Mouse (Mus musculus) kidney, embryonic 16.5 days (tissue): Measurements from ENCODE around the gene Gm21860. TPM values are rescaled to one million over a fixed set of nuclear protein-coding genes. Genes with fewer than 3 reads are reported as not detected.
A peak's percentile ranks its signal among the peaks of the same experiment; 100 is the strongest.
"Not testable (repeated sequence)": the region's sequence is repeated elsewhere in the genome, so short reads cannot be mapped to it uniquely, and the experiment has no call there.

Experiments used
- ATAC-seq: fragments of 200-750 bp; cut with Nextera tagmentation; 2 replicates; pipeline ENCODE4 v1.8.0; 2017; ENCODE audit warnings: moderate TSS enrichment; ENCODE audit not compliant: low FRiP score, low TSS enrichment
- H3K27ac ChIP-seq: fragments of 300-500 bp; sonication (generic); 2 replicates; pipeline ENCODE4 v1.5.1; 2014; ENCODE audit warnings: low read length
- H3K27me3 ChIP-seq: fragments of 300-500 bp; sonication (generic); 2 replicates; pipeline ENCODE4 v1.6.1; 2014; ENCODE audit warnings: low read length, control low read depth, mixed read lengths; ENCODE audit not compliant: insufficient read depth
- H3K36me3 ChIP-seq: fragments of 300-500 bp; sonication (generic); 2 replicates; pipeline ENCODE4 v1.6.1; 2014; ENCODE audit warnings: low read length, control low read depth, mixed read lengths; ENCODE audit not compliant: insufficient read depth
- H3K4me1 ChIP-seq: fragments of 300-500 bp; sonication (generic); 2 replicates; pipeline ENCODE4 v1.6.1; 2014; ENCODE audit warnings: low read length, control low read depth, mixed read lengths; ENCODE audit not compliant: insufficient read depth
- H3K4me2 ChIP-seq: fragments of 300-500 bp; sonication (generic); replicated peaks from 2 replicates; pipeline ENCODE4 v1.6.1; 2014; ENCODE audit warnings: low read depth, low read length
- H3K4me3 ChIP-seq: fragments of 300-500 bp; sonication (generic); 2 replicates; pipeline ENCODE4 v1.5.1; 2014; ENCODE audit warnings: mild to moderate bottlenecking, low read length
- H3K9ac ChIP-seq: fragments of 300-500 bp; sonication (generic); replicated peaks from 2 replicates; pipeline ENCODE4 v1.6.1; 2014; ENCODE audit warnings: low read length
- H3K9me3 ChIP-seq: fragments of 300-500 bp; sonication (generic); 2 replicates; pipeline ENCODE4 v1.6.1; 2016; ENCODE audit warnings: low read length, control low read depth
- WGBS: fragments of 180-500 bp; shearing (Covaris S2); extraction: QIAGEN DNeasy Blood & Tissue Kit; methylation state at CpG from one replicate; pipeline ENCODE4 v1.1.7; 2014; 5-methylcytosine and 5-hydroxymethylcytosine counted together
- polyA plus RNA-seq: library from polyadenylated mRNA; unstranded; fragments of >200 nt; fragmentation: Nextera tagmentation; extraction: Ambion mirVana; gene quantifications from 2 replicates; pipeline ENCODE4 v1.2.1, GENCODE M21; 2015

Gene Gm21860
- polyA plus RNA-seq, result not detected in 2 replicates

- not testable (repeated sequence) for H3K27me3 ChIP-seq, H3K4me3 ChIP-seq, H3K4me2 ChIP-seq, ATAC-seq, H3K36me3 ChIP-seq, H3K4me1 ChIP-seq, H3K9ac ChIP-seq, H3K9me3 ChIP-seq, H3K27ac ChIP-seq
- no CpG with 5 or more reads among the region's 8 CpGs for WGBS
These were observed at the start of gene Gm21860 for GRCm38 (mm10) chrY:90754721-90755120. Gene Gm21860, minus strand, starts transcription at chrY:90754821.

- H3K4me1 ChIP-seq, H3K27ac ChIP-seq, H3K4me2 ChIP-seq, H3K9ac ChIP-seq, H3K27me3 ChIP-seq, H3K4me3 ChIP-seq, H3K36me3 ChIP-seq, ATAC-seq, H3K9me3 ChIP-seq: not testable (repeated sequence)
- no CpG with 5 or more reads among the region's 48 CpGs for WGBS
These were observed 29.8 kb upstream of the Gm21860 start, which contains the start of gene Gm47283 for GRCm38 (mm10) chrY:90784438-90784837. Gene Gm47283, plus strand, starts transcription at chrY:90784738.

- not testable (repeated sequence) for H3K27me3 ChIP-seq, ATAC-seq, H3K9ac ChIP-seq, H3K4me3 ChIP-seq, H3K27ac ChIP-seq, H3K4me2 ChIP-seq, H3K4me1 ChIP-seq
- 94% methylated on average over 5 of the region's 5 CpGs for WGBS
- Histone ChIP-seq H3K9me3 (peaks cover 34% of the 10 kb centered on the region), H3K36me3 (peaks cover 37% of the 10 kb centered on the region)
These were observed 9.4 kb downstream of the Gm21860 start for GRCm38 (mm10) chrY:90745256-90745655.

- peak overlapping the region; percentile 26 for H3K4me3 ChIP-seq
- not testable (repeated sequence) for H3K4me1 ChIP-seq, H3K27me3 ChIP-seq, H3K9ac ChIP-seq
- peak; percentile 92 for ATAC-seq
- peaks cover 42% of the 10 kb centered on the region for H3K9me3 ChIP-seq
- peak overlapping the region; percentile 39 for H3K4me2 ChIP-seq
- H3K36me3 ChIP-seq, result peaks cover 45% of the 10 kb centered on the region
- WGBS, result 54% methylated on average over 51 of the region's 51 CpGs
- H3K27ac ChIP-seq, result peak overlapping the region; percentile 67
These were observed 10.1 kb downstream of the Gm21860 start for GRCm38 (mm10) chrY:90744381-90744981.

GRCm38 (mm10) chrY:90743811-90744220 is 10.8 kb downstream of the Gm21860 start:
- Histone ChIP-seq H3K27me3 (no peaks in the 10 kb centered on the region), H3K27ac (no peak overlapping the region; the same call in 1 of the 2 replicates), H3K4me3 (no peak overlapping the region), H3K4me1 (no peaks in the 10 kb centered on the region), H3K9ac (no peak overlapping the region), H3K36me3 (peaks cover 51% of the 10 kb centered on the region), H3K9me3 (peaks cover 48% of the 10 kb centered on the region), H3K4me2 (no peak overlapping the region)
- no CpG with 5 or more reads among the region's 21 CpGs for WGBS
- ATAC-seq, result no peak

- not testable (repeated sequence) for ATAC-seq, H3K9ac ChIP-seq, H3K27ac ChIP-seq, H3K4me1 ChIP-seq, H3K27me3 ChIP-seq, H3K4me2 ChIP-seq, H3K4me3 ChIP-seq
- Histone ChIP-seq H3K9me3 (peaks cover 52% of the 10 kb centered on the region), H3K36me3 (peaks cover 55% of the 10 kb centered on the region)
- 84% methylated on average over 35 of the region's 46 CpGs for WGBS
These were observed 11.4 kb downstream of the Gm21860 start for GRCm38 (mm10) chrY:90743053-90743810.

- Histone ChIP-seq H3K36me3 (peaks cover 55% of the 10 kb centered on the region), H3K9me3 (peaks cover 52% of the 10 kb centered on the region)
- H3K27me3 ChIP-seq, H3K4me1 ChIP-seq, H3K27ac ChIP-seq, H3K9ac ChIP-seq, H3K4me3 ChIP-seq, H3K4me2 ChIP-seq: not testable (repeated sequence)
- 85% methylated on average over 49 of the region's 49 CpGs for WGBS
- peak; percentile 10; the same call in 1 of the 2 replicates for ATAC-seq
These were observed 12.2 kb downstream of the Gm21860 start for GRCm38 (mm10) chrY:90742261-90743052.

- H3K27me3 ChIP-seq, H3K27ac ChIP-seq, H3K9ac ChIP-seq, H3K4me1 ChIP-seq, H3K4me3 ChIP-seq, H3K4me2 ChIP-seq: not testable (repeated sequence)
- peaks cover 52% of the 10 kb centered on the region for H3K9me3 ChIP-seq
- 84% methylated on average over 42 of the region's 43 CpGs for WGBS
- peak; percentile 53 for ATAC-seq
- H3K36me3 ChIP-seq, result peaks cover 55% of the 10 kb centered on the region
These were observed 13.0 kb downstream of the Gm21860 start for GRCm38 (mm10) chrY:90741452-90742260.

GRCm38 (mm10) chrY:90741006-90741405 is 13.6 kb downstream of the Gm21860 start:
- WGBS, result 79% methylated on average over 38 of the region's 38 CpGs
- H3K36me3 ChIP-seq, result peaks cover 55% of the 10 kb centered on the region
- H3K9me3 ChIP-seq, result peaks cover 52% of the 10 kb centered on the region

More at GRCm38 (mm10) chrY:90741006-90741405, 13.6 kb downstream of the Gm21860 start:
- H3K4me2 ChIP-seq, H3K4me1 ChIP-seq, H3K4me3 ChIP-seq, H3K27me3 ChIP-seq, H3K9ac ChIP-seq, H3K27ac ChIP-seq: not testable (repeated sequence)
- peak; percentile 68 for ATAC-seq
